ENCODE assay signal across 9 mouse cellular contexts in the genomic region with DNA sequence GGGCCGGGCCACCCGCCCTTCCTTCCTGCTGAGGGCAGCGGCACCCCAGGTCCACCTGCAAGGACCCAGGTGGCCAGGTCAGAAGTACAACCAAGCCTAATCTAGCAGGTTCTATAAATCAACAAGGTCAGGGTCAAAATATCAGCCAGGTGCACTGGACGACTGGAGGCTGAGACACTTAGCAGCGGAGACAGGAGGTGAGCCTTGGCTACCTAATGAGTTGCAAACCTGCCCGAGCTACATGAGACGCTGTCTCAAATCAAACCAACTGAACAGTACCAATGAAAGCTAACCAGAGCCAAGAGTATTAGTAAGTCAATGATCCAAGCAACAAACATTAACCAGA. TPM values are rescaled to one million over a fixed set of nuclear protein-coding genes. Genes with fewer than 3 reads are reported as not detected.
DNase-seq lines count a peak whose midpoint lies in the region; ATAC-seq lines count a peak whose summit lies in the region.
"Had no signal": no experiment of that assay in that cellular context is flagged by ENCODE, and none has a peak within 500 bp of the region (broad histone marks: within the 10 kb centered on the region; RNA-seq: fewer than 3 reads in every experiment).

No protein-coding gene starts in this region.

- DNase-seq in kidney, postnatal 4 days = no peak
- DNase-seq in midbrain, embryonic 11.5 days (ENCODE audit: low spot score, missing footprints) = no peak
- no peak for DNase-seq in urinary bladder, postnatal 25 days (ENCODE audit: low spot score)
- no peak for DNase-seq in left cerebral cortex, adult 9 months (ENCODE audit: low spot score in 2 of 2)
- DNase-seq in layer of hippocampus, adult 11-12 months (ENCODE audit: low spot score) = no peak

- H3K27ac ChIP-seq in kidney, embryonic 15.5 days = peak overlapping the region; percentile 89
- H3K27ac ChIP-seq in brown adipose tissue, adult 24 weeks (replicated peaks; ENCODE audit: low read depth, low read length) = peak overlapping the region; percentile 88
- no peak overlapping the region for H3K27ac ChIP-seq in hindbrain, embryonic 13.5 days
- H3K27ac ChIP-seq in midbrain, embryonic 11.5 days (ENCODE audit: low read depth, low read length) = no peak overlapping the region

- peaks cover 67% of the 10 kb centered on the region for H3K4me1 ChIP-seq in kidney, embryonic 15.5 days
- H3K4me1 ChIP-seq in brown adipose tissue, adult 24 weeks (ENCODE audit: control insufficient read depth, insufficient read depth, insufficient read length, low read length) = peaks cover 7% of the 10 kb centered on the region
- H3K4me1 ChIP-seq in hindbrain, embryonic 13.5 days (replicated peaks) = peaks cover 59% of the 10 kb centered on the region
- peaks cover 37% of the 10 kb centered on the region for H3K4me1 ChIP-seq in midbrain, embryonic 11.5 days (ENCODE audit: control insufficient read depth, insufficient read depth, low read length)

- peak overlapping the region; percentile 50 for H3K9ac ChIP-seq in kidney, embryonic 15.5 days
- H3K9ac ChIP-seq in hindbrain, embryonic 13.5 days = peak overlapping the region; percentile 43; the same call in 1 of the 2 replicates
- no peak overlapping the region for H3K9ac ChIP-seq in midbrain, embryonic 11.5 days (ENCODE audit: low read length)

- H3K4me2 ChIP-seq in kidney, embryonic 15.5 days = peak overlapping the region; percentile 95
- peak overlapping the region; percentile 92 for H3K4me2 ChIP-seq in hindbrain, embryonic 13.5 days
- H3K4me2 ChIP-seq in midbrain, embryonic 11.5 days = peak overlapping the region; percentile 48

- no peaks in the 10 kb centered on the region for H3K9me3 ChIP-seq in kidney, embryonic 15.5 days (replicated peaks)
- no peaks in the 10 kb centered on the region for H3K9me3 ChIP-seq in hindbrain, embryonic 13.5 days
- no peaks in the 10 kb centered on the region for H3K9me3 ChIP-seq in midbrain, embryonic 11.5 days (ENCODE audit: control insufficient read depth, low read length)

- no peaks in the 10 kb centered on the region for H3K36me3 ChIP-seq in kidney, embryonic 15.5 days
- no peaks in the 10 kb centered on the region for H3K36me3 ChIP-seq in hindbrain, embryonic 13.5 days
- H3K36me3 ChIP-seq in midbrain, embryonic 11.5 days (ENCODE audit: control insufficient read depth, insufficient read depth, low read length) = no peaks in the 10 kb centered on the region

- peak overlapping the region; percentile 75 for H3K4me3 ChIP-seq in kidney, embryonic 15.5 days (replicated peaks)
- peak overlapping the region; percentile 7; the same call in 1 of the 2 replicates for H3K4me3 ChIP-seq in brown adipose tissue, adult 24 weeks (ENCODE audit: insufficient read depth, low read depth, low read length)
- peak overlapping the region; percentile 35 for H3K4me3 ChIP-seq in hindbrain, embryonic 13.5 days
- H3K4me3 ChIP-seq in midbrain, embryonic 11.5 days (ENCODE audit: low read depth, low read length) = peak overlapping the region; percentile 24

- 21% methylated on average over 7 of the region's 7 CpGs for WGBS in kidney, embryonic 15.5 days
- whole genome bisulfite sequencing in hindbrain, embryonic 13.5 days = 26% methylated on average over 7 of the region's 7 CpGs
- 27% methylated on average over 6 of the region's 7 CpGs for WGBS in midbrain, embryonic 11.5 days

- H3K27me3 ChIP-seq in kidney, embryonic 15.5 days = 0 out of 2 replicates have a peak, but pooled peaks cover 3% of the 10 kb centered on the region
- peaks cover 87% of the 10 kb centered on the region for H3K27me3 ChIP-seq in hindbrain, embryonic 13.5 days
- H3K27me3 ChIP-seq in midbrain, embryonic 11.5 days (ENCODE audit: control insufficient read depth, insufficient read depth, low read length) = peaks cover 54% of the 10 kb centered on the region
- H3K27me3 ChIP-seq: Patski had no signal

- ATAC-seq in kidney, embryonic 15.5 days (replicated peaks; ENCODE audit: low FRiP score) = no peak
- ATAC-seq in hindbrain, embryonic 13.5 days (ENCODE audit: low FRiP score) = no peak
- ATAC-seq in midbrain, embryonic 11.5 days (ENCODE audit: low FRiP score) = no peak
- ATAC-seq: Patski had no signal

RNA-seq across cellular contexts. Expression of a gene that starts 1.7 kb away (rescaled TPM):
- 18.6 and 19.4 TPM in 2 replicates for polyA plus RNA-seq in kidney, embryonic 15.5 days (2015; fragmentation: Nextera tagmentation; extraction: Ambion mirVana)
- 7.9 and 8.2 TPM in 2 replicates for polyA plus RNA-seq in brown adipose tissue, adult 24 weeks (2012; ENCODE audit: insufficient read depth, insufficient read length, missing spikeins)
- polyA plus RNA-seq in hindbrain, embryonic 13.5 days (2015; fragmentation: Nextera tagmentation; extraction: Ambion mirVana) = 6.4 and 6.5 TPM in 2 replicates
- 5.8 and 9.4 TPM in 2 replicates for polyA plus RNA-seq in midbrain, embryonic 11.5 days (2014; fragmentation: Nextera tagmentation; extraction: Ambion mirVana)

RNA-seq across cellular contexts. Expression of a gene that starts 9.7 kb away (rescaled TPM):
- polyA plus RNA-seq in kidney, embryonic 15.5 days (2015; fragmentation: Nextera tagmentation; extraction: Ambion mirVana) = 27.7 and 29.0 TPM in 2 replicates
- polyA plus RNA-seq in brown adipose tissue, adult 24 weeks (2012; ENCODE audit: insufficient read depth, insufficient read length, missing spikeins) = 2.5 and 3.0 TPM in 2 replicates
- polyA plus RNA-seq in hindbrain, embryonic 13.5 days (2015; fragmentation: Nextera tagmentation; extraction: Ambion mirVana) = 45.5 and 47.4 TPM in 2 replicates
- polyA plus RNA-seq in midbrain, embryonic 11.5 days (2014; fragmentation: Nextera tagmentation; extraction: Ambion mirVana) = 25.9 and 27.9 TPM in 2 replicates

Comparison
In these comparisons a context has a peak if more than half of its experiments do, and no peak if none do; other contexts are left out.
1. H3K27ac ChIP-seq: peak in kidney, embryonic 15.5 days (single experiment) and brown adipose tissue, adult 24 weeks (single experiment); none in hindbrain, embryonic 13.5 days (single experiment) and midbrain, embryonic 11.5 days (single experiment).
2. H3K4me3 ChIP-seq: peak in every context shown above with its lines; median percentile 75 in kidney, embryonic 15.5 days; 35 in hindbrain, embryonic 13.5 days; 24 in midbrain, embryonic 11.5 days; 7 in brown adipose tissue, adult 24 weeks.
3. Peak in every context shown above with its lines, with median percentiles within 50 percentile points of each other: H3K4me2 ChIP-seq.